Mouse (Mus musculus) megakaryocyte, embryonic 14.5 days (primary cell): ENCODE results near the gene Rasal1. TPM values are rescaled to one million over a fixed set of nuclear protein-coding genes. Genes with fewer than 3 reads are reported as not detected.
A peak's percentile ranks its signal among the peaks of the same experiment; 100 is the strongest.

ENCODE experiments used
- H3K27me3 ChIP-seq: replicated peaks from 2 replicates; pipeline ENCODE3; 2012; ENCODE audit warnings: inconsistent platforms
- H3K36me3 ChIP-seq: replicated peaks from 2 replicates; pipeline ENCODE3; 2012; ENCODE audit warnings: low read length, inconsistent platforms, mixed read lengths
- H3K4me1 ChIP-seq: 2 replicates; pipeline ENCODE4 v1.6.1; 2012; ENCODE audit warnings: inconsistent platforms
- H3K4me3 ChIP-seq: replicated peaks from 2 replicates; pipeline ENCODE3; 2012; ENCODE audit warnings: moderate library complexity, mild to moderate bottlenecking, inconsistent platforms
- H3K9me3 ChIP-seq: 2 replicates; pipeline ENCODE4 v1.6.1; 2012; ENCODE audit warnings: inconsistent platforms
- FLI1 ChIP-seq: IDR thresholded peaks from 2 replicates; pipeline ENCODE4 v1.6.1; 2012; ENCODE audit warnings: low read length, inconsistent platforms, mixed read lengths
- GATA1 ChIP-seq: IDR thresholded peaks from 3 replicates; pipeline ENCODE4 v1.6.1; 2012; ENCODE audit warnings: mixed read lengths, low read length, inconsistent platforms, borderline replicate concordance
- polyA plus RNA-seq: library from polyadenylated mRNA; stranded (reverse); fragments of >175 nt; gene quantifications from 2 replicates; pipeline ENCODE4 v1.2.3, GENCODE M21; 2012; ENCODE audit warnings: low replicate concordance; ENCODE audit not compliant: insufficient read depth

The Rasal1 gene
- polyA plus RNA-seq, 1 experiment: 13.3 TPM

DNA sequence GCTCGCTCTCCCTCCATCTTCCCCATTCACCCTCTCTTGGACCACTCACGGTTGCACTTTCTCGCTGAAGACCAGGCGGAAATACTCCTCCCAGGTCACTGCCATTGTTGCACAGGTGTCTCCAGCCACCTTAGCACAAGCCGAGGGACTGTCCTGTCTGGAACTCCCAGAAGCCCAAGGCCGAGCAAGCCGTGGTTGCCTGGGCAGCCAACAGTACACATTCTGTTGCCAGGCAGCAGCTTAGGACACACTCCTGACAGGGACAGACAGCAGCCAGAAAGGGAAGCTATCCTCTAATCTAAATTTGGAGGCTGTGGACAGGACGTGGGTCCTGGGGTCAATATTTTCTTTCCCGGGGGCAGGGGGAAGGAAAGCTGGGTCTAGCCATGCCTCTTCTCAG lies 14.5 kb upstream of the Rasal1 start, which contains the start of gene Cfap73:
TSS of gene Cfap73 (minus strand) at position 105 of the 400 bp plus-strand sequence.
- Histone ChIP-seq H3K27me3 (peaks cover 81% of the 10 kb centered on the region), H3K9me3 (peaks cover 37% of the 10 kb centered on the region), H3K4me1 (peaks cover 42% of the 10 kb centered on the region), H3K4me3 (peak within 1 kb of the TSS; percentile 1), H3K36me3 (peaks cover 5% of the 10 kb centered on the region)
- TF ChIP-seq GATA1: no peak
- TF ChIP-seq FLI1: no peak

DNA sequence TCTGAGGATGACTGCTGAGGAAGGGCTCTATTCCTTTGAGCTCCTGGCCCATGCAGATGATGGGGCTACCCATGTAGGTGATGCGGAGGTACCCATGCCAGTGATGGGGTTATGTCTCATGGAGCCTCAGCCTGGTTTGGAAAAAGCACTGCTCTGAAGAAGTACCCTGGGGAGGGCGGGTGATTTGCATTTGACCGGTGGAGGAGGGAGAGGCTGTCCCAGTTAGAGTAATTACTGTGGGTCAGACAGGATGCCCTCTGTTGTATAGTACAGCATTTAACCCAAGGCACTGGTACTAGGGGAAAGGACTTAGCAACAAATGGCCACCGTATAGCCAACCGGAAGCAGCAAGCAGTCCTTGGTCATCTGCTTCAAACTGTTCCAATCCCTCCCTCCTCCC lies 13.8 kb upstream of the Rasal1 start:
- Histone ChIP-seq H3K36me3 (no peaks in the 10 kb centered on the region), H3K9me3 (peaks cover 37% of the 10 kb centered on the region), H3K4me1 (peaks cover 42% of the 10 kb centered on the region), H3K4me3 (peak overlapping the region; percentile 1), H3K27me3 (peaks cover 81% of the 10 kb centered on the region)
- no peak for TF ChIP-seq FLI1
- TF ChIP-seq GATA1: no peak

- H3K36me3 ChIP-seq: no peaks in the 10 kb centered on the region
- peaks cover 80% of the 10 kb centered on the region for H3K27me3 ChIP-seq
- H3K4me3 ChIP-seq: no peak overlapping the region
- H3K4me1 ChIP-seq: peaks cover 48% of the 10 kb centered on the region
- peaks cover 34% of the 10 kb centered on the region for H3K9me3 ChIP-seq
- TF ChIP-seq GATA1 (no peak), FLI1 (no peak)
These were observed 13.0 kb upstream of the Rasal1 start for GRCm38 (mm10) chr5:120635633-120636032.

- H3K4me1 ChIP-seq: peaks cover 53% of the 10 kb centered on the region
- peaks cover 14% of the 10 kb centered on the region for H3K9me3 ChIP-seq
- no peaks in the 10 kb centered on the region for H3K36me3 ChIP-seq
- H3K4me3 ChIP-seq: peak overlapping the region; percentile 66
- H3K27me3 ChIP-seq: peaks cover 73% of the 10 kb centered on the region
- TF ChIP-seq FLI1 (no peak), GATA1 (peak; percentile 10; the same call in 1 of the 3 replicates)
These were observed 8.5 kb upstream of the Rasal1 start for GRCm38 (mm10) chr5:120640094-120640493.

DNA sequence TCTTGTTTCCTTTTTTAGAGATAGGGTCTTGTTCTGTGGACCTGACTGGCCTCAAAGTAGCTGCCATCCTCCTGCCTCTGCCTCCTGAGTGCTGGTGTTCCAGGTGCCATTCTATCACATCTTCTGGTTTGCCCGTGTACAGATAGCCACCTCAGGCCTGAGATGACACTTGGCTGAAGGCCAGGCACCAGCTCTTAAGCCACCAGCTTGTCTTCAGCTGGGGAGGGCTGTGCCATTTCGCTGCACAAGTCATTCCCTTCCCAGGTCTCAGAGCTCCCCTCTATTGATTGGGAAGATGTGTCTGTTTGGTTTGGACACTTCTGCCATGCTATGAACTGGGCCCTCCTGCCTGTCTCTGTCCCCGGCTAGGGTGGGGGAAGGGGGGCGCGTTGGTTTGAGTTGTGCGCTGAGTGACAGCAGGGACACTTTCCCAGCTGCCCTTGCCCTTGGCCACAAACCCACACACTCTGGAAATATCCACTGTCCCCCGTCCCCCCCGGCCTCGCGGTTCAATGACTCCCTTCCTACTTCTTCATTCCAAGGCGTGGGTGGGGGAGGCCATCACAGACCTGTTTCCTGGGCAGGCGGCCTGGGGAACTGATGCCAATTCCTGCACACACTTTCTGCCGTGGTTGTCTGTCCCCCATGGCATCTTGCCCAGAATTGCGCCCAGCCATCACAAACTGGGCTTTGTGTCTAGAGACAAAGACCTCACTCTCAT lies 5.1 kb upstream of the Rasal1 start:
- H3K4me3 ChIP-seq: peak overlapping the region; percentile 62
- H3K36me3 ChIP-seq: no peaks in the 10 kb centered on the region
- peaks cover 3% of the 10 kb centered on the region for H3K9me3 ChIP-seq
- H3K27me3 ChIP-seq: peaks cover 79% of the 10 kb centered on the region
- TF ChIP-seq FLI1 (no peak), GATA1 (no peak)
- H3K4me1 ChIP-seq: peaks cover 58% of the 10 kb centered on the region

- peaks cover 63% of the 10 kb centered on the region for H3K4me1 ChIP-seq
- H3K4me3 ChIP-seq: peak overlapping the region; percentile 62
- no peaks in the 10 kb centered on the region for H3K36me3 ChIP-seq
- H3K27me3 ChIP-seq: peaks cover 82% of the 10 kb centered on the region
- TF ChIP-seq FLI1: no peak
- peaks cover 3% of the 10 kb centered on the region for H3K9me3 ChIP-seq
These were observed 4.4 kb upstream of the Rasal1 start for GRCm38 (mm10) chr5:120644227-120644626.

DNA sequence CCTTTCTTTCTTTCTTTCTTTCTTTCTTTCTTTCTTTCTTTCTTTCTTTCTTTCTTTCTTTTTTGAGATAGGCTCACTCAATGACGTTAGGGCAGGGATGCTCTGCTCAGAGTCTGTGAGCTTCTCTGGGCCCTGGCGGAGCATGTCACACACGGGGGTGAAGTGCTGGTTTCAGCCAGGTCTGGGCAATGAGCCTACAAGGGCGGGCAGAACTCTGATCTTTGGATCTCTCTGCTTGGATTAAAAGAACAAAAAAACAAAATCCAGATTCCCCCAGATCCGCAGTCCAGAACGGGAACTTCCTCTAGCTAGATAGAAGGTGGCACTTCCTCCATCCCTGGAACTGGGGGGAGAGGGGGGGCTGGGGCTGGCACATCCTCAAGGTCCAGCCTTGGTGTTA lies 2.8 kb upstream of the Rasal1 start:
- H3K4me3 ChIP-seq: no peak overlapping the region
- H3K27me3 ChIP-seq: peaks cover 82% of the 10 kb centered on the region
- H3K9me3 ChIP-seq: no peaks in the 10 kb centered on the region
- TF ChIP-seq GATA1: no peak
- no peak for TF ChIP-seq FLI1
- peaks cover 65% of the 10 kb centered on the region for H3K4me1 ChIP-seq
- H3K36me3 ChIP-seq: no peaks in the 10 kb centered on the region

DNA sequence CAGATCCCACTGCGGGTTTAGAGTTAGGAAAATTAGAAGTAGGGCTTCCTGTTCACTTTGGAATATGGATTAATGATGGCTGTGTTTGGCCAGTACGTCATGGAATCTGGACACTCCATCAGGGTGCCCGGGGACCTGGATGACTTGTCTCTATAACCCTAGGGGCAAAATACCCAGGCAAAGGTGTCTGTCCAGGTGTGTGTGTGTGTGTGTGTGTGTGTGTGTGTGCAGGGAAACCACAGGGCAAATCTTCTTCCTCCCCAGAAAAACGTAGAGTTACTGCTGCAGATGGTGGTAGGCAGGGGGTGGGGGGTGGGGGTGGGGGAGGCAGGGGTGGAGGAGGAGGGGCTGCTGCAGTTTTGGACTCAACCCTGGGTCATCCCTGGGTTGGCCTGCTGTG lies 1.3 kb upstream of the Rasal1 start:
- H3K4me1 ChIP-seq: peaks cover 62% of the 10 kb centered on the region

DNA sequence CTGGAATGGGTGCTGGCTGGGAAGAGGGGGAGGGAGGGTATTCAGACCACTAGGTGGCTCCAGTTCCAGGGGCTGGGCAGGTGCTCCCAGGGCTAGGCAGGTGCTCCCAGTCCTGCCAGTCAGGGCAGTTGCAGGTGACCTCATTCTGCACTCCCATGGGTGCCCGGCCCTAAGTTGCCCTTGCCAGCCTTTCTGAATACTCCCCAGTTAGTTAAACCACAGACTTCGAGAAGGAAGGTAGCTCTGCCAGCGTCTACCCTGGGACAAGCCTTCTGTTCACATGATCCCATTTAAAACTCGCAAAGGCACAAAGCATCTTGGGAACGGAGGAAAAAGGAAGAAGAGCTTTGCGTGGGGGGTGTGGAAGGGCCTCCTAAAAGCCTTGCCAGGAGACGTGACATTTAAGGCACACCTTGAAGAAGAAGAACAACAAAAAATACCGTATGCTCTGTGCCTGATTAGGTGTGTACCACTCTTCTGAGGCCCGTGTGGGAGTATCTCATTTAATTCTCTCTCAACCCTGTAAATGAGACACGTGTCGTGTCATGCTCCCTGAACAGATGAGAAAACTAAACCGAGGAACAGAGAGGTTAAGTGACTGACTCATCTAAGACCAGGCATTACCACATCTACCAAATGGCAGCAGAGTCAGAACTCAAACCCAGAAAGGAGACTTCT lies 659 bp upstream of the Rasal1 start:
- H3K4me3 ChIP-seq: peak overlapping the region; percentile 11
- peaks cover 85% of the 10 kb centered on the region for H3K27me3 ChIP-seq
- TF ChIP-seq GATA1 (no peak), FLI1 (no peak)
- H3K9me3 ChIP-seq: no peaks in the 10 kb centered on the region
- peaks cover 56% of the 10 kb centered on the region for H3K4me1 ChIP-seq
- no peaks in the 10 kb centered on the region for H3K36me3 ChIP-seq

More for the DNA sequence above, 1.3 kb upstream of the Rasal1 start:
- Histone ChIP-seq H3K9me3 (no peaks in the 10 kb centered on the region), H3K36me3 (no peaks in the 10 kb centered on the region), H3K27me3 (peaks cover 84% of the 10 kb centered on the region), H3K4me3 (no peak overlapping the region)
- TF ChIP-seq GATA1: no peak
- no peak for TF ChIP-seq FLI1

DNA sequence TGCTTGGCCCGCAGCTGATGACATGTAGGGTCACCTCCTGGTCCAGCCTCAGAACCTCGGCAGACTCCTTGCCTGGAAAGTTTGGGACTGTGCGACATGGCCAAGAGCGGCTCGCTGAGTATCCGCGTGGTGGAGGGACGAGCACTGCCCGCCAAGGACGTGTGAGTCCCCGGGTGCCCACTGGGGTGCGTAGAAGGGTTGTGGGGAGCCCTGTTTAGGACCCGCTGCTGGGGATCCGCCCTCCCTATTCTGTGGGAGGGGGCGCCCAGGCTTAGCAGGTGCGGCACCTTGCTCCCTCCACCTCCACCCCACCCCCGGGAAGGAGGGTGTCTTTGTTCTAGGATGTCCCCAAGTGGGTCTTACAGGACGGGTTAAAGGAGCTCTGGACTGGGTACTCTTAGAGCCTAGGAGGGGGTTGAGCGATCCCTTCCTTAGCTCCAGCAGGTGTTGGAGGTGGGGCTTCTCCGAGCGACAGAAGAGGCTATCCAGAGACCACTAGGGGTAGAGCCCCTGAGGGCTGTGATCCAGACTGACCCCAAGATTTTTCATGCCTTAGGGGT lies 842 bp downstream of the Rasal1 start:
- Histone ChIP-seq H3K36me3 (no peaks in the 10 kb centered on the region), H3K4me1 (peaks cover 41% of the 10 kb centered on the region), H3K27me3 (peaks cover 85% of the 10 kb centered on the region)

More for the DNA sequence above, 842 bp downstream of the Rasal1 start:
- H3K4me3 ChIP-seq: peak overlapping the region; percentile 91
- no peaks in the 10 kb centered on the region for H3K9me3 ChIP-seq
- TF ChIP-seq GATA1 (no peak), FLI1 (no peak)
